Mouse (Mus musculus) heart, postnatal 0 days (tissue): ENCODE data around the gene Gm43191. TPM values are rescaled to one million over a fixed set of nuclear protein-coding genes. Genes with fewer than 3 reads are reported as not detected.
A peak's percentile ranks its signal among the peaks of the same experiment; 100 is the strongest.

ENCODE experiments used
- ATAC-seq: fragments of 200-750 bp; cut with Nextera tagmentation; 2 replicates; pipeline ENCODE4 v1.8.0; 2017; ENCODE audit warnings: low read depth, moderate number of reproducible peaks, moderate library complexity; ENCODE audit not compliant: insufficient read depth
- DNase-seq: peaks from one replicate; pipeline ENCODE4 v3.0.0-alpha.2; 2016; ENCODE audit warnings: low spot score
- H3K27ac ChIP-seq: fragments of 300-500 bp; sonication (generic); 2 replicates; pipeline ENCODE4 v1.5.1; 2014; ENCODE audit warnings: low read depth, mild to moderate bottlenecking
- H3K27me3 ChIP-seq: fragments of 300-500 bp; sonication (generic); 2 replicates; pipeline ENCODE4 v1.6.1; 2014; ENCODE audit warnings: low read length, mixed read lengths; ENCODE audit not compliant: control insufficient read depth, insufficient read depth
- H3K36me3 ChIP-seq: fragments of 300-500 bp; sonication (generic); replicated peaks from 2 replicates; pipeline ENCODE4 v1.6.1; 2014; ENCODE audit warnings: low read length, mixed read lengths; ENCODE audit not compliant: control insufficient read depth, insufficient read depth
- H3K4me1 ChIP-seq: fragments of 300-500 bp; sonication (generic); 2 replicates; pipeline ENCODE4 v1.6.1; 2014; ENCODE audit warnings: antibody characterized with exemption; ENCODE audit not compliant: control insufficient read depth, insufficient read depth
- H3K4me2 ChIP-seq: fragments of 300-500 bp; sonication (generic); 2 replicates; pipeline ENCODE4 v1.6.1; 2014; ENCODE audit warnings: low read depth, mild to moderate bottlenecking, low read length, moderate library complexity
- H3K4me3 ChIP-seq: fragments of 300-500 bp; sonication (generic); 2 replicates; pipeline ENCODE4 v1.5.1; 2014; ENCODE audit warnings: low read depth, low read length
- H3K9ac ChIP-seq: fragments of 300-500 bp; sonication (generic); replicated peaks from 2 replicates; pipeline ENCODE4 v1.6.1; 2014; ENCODE audit warnings: low read depth, low read length, mixed read lengths
- H3K9me3 ChIP-seq: fragments of 300-500 bp; sonication (generic); replicated peaks from 2 replicates; pipeline ENCODE4 v1.6.1; 2016; ENCODE audit warnings: low read length; ENCODE audit not compliant: control insufficient read depth
- CTCF ChIP-seq: IDR thresholded peaks from 2 replicates; pipeline ENCODE4 v1.5.1; 2016; ENCODE audit warnings: antibody characterized with exemption, control low read depth, low read depth
- EP300 ChIP-seq: IDR thresholded peaks from 2 replicates; pipeline ENCODE4 v1.6.1; 2016; ENCODE audit warnings: antibody characterized with exemption, low read depth
- WGBS: fragments of 180-500 bp; shearing (Covaris S2); extraction: QIAGEN DNeasy Blood & Tissue Kit; methylation state at CpG from one replicate; pipeline ENCODE4 v1.1.7; 2014; 5-methylcytosine and 5-hydroxymethylcytosine counted together
- polyA plus RNA-seq: library from polyadenylated mRNA; unstranded; fragments of >200 nt; fragmentation: Nextera tagmentation; extraction: Ambion mirVana; gene quantifications from 2 replicates; pipeline ENCODE4 v1.2.1, GENCODE M21; 2015
- total RNA-seq: library from RNA; depleted of rRNA; stranded (reverse); fragments of >200 nt; gene quantifications from 2 replicates; pipeline ENCODE4 v1.2.3, GENCODE M21; 2014; ENCODE audit warnings: low replicate concordance; rRNA removed

The Gm43191 gene
- total and polyA plus RNA-seq, 2 experiments from 2014 or later: not detected

GRCm38 (mm10) chr3:116601005-116601404 is 80.1 kb downstream of the Gm43191 start:
- ATAC-seq (no peak), DNase-seq (no peak)
- Histone ChIP-seq H3K9me3 (no peaks in the 10 kb centered on the region), H3K27me3 (no peaks in the 10 kb centered on the region), H3K4me3 (no peak overlapping the region), H3K9ac (no peak overlapping the region), H3K36me3 (peaks cover 5% of the 10 kb centered on the region; the same call in 1 of the 2 replicates), H3K4me2 (no peak overlapping the region), H3K27ac (no peak overlapping the region), H3K4me1 (peaks cover under 1% of the 10 kb centered on the region)
- 80% methylated on average over 5 of the region's 5 CpGs for WGBS
- TF ChIP-seq CTCF: no peak
- no peak for TF ChIP-seq EP300

- Histone ChIP-seq H3K27ac (no peak overlapping the region), H3K4me1 (peaks cover 7% of the 10 kb centered on the region), H3K36me3 (no peaks in the 10 kb centered on the region), H3K9ac (no peak overlapping the region), H3K9me3 (no peaks in the 10 kb centered on the region), H3K4me2 (no peak overlapping the region), H3K4me3 (no peak overlapping the region), H3K27me3 (no peaks in the 10 kb centered on the region)
- TF ChIP-seq CTCF: no peak
- no peak for TF ChIP-seq EP300
- ATAC-seq (no peak), DNase-seq (no peak)
- WGBS: 83% methylated on average over 2 of the region's 2 CpGs
These were observed 81.4 kb downstream of the Gm43191 start for GRCm38 (mm10) chr3:116599705-116600104.

- WGBS: 6% methylated on average over 10 of the region's 10 CpGs
- H3K36me3 ChIP-seq: peaks cover 12% of the 10 kb centered on the region
- peak overlapping the region; percentile 98 for H3K4me3 ChIP-seq
- TF ChIP-seq CTCF (no peak), EP300 (no peak)
- H3K9ac ChIP-seq: peak overlapping the region; percentile 84
- H3K27ac ChIP-seq: no peak overlapping the region
- H3K27me3 ChIP-seq: no peaks in the 10 kb centered on the region
- no peaks in the 10 kb centered on the region for H3K9me3 ChIP-seq
- DNase-seq (no peak), ATAC-seq (no peak)
- H3K4me1 ChIP-seq: peaks cover 7% of the 10 kb centered on the region
- H3K4me2 ChIP-seq: peak overlapping the region; percentile 88
These were observed 85.5 kb downstream of the Gm43191 start for GRCm38 (mm10) chr3:116595603-116595991.

GRCm38 (mm10) chr3:116594728-116595602 is 86.1 kb downstream of the Gm43191 start, which contains the start of gene Sass6:
Gene Sass6 (plus strand): TSS chr3:116594982.
- ATAC-seq: peak; percentile 97
- peak within 1 kb of the TSS; percentile 98 for H3K4me3 ChIP-seq
- TF ChIP-seq EP300: peak; percentile 86; the same call in 1 of the 2 replicates
- no peak for TF ChIP-seq CTCF

GRCm38 (mm10) chr3:116594076-116594727 is 86.9 kb downstream of the Gm43191 start:
- peak overlapping the region; percentile 84 for H3K9ac ChIP-seq
- H3K4me3 ChIP-seq: peak overlapping the region; percentile 98
- ATAC-seq (peak; percentile 59), DNase-seq (peak; percentile 32)
- H3K36me3 ChIP-seq: peaks cover 25% of the 10 kb centered on the region
- no peak for TF ChIP-seq CTCF
- TF ChIP-seq EP300: no peak
- WGBS: 1% methylated on average over 22 of the region's 22 CpGs
- no peaks in the 10 kb centered on the region for H3K27me3 ChIP-seq
- peak overlapping the region; percentile 90 for H3K27ac ChIP-seq
- H3K4me2 ChIP-seq: peak overlapping the region; percentile 88
- H3K4me1 ChIP-seq: peaks cover 7% of the 10 kb centered on the region
- no peaks in the 10 kb centered on the region for H3K9me3 ChIP-seq

More at GRCm38 (mm10) chr3:116594728-116595602, 86.1 kb downstream of the Gm43191 start, which contains the start of gene Sass6:
- H3K4me2 ChIP-seq: peak within 1 kb of the TSS; percentile 88
- H3K27me3 ChIP-seq: no peaks in the 10 kb centered on the region
- peak within 1 kb of the TSS; percentile 90 for H3K27ac ChIP-seq
- peaks cover 7% of the 10 kb centered on the region for H3K4me1 ChIP-seq
- WGBS: under 1% methylated on average over 65 of the region's 65 CpGs
- DNase-seq: peak; percentile 95
- peaks cover 17% of the 10 kb centered on the region for H3K36me3 ChIP-seq
- H3K9me3 ChIP-seq: no peaks in the 10 kb centered on the region
- H3K9ac ChIP-seq: peak within 1 kb of the TSS; percentile 84

Other genes starting within 250 kb of the Gm43191 start
- 31.3 and 58.1 TPM in 2 replicates for gene Rtca, start 173.1 kb downstream of the Gm43191 start, total RNA-seq
- gene Rtca, start 173.1 kb downstream of the Gm43191 start, polyA plus RNA-seq: 50.4 and 51.3 TPM in 2 replicates
- gene Dbt, start 168.2 kb downstream of the Gm43191 start, total RNA-seq: 16.3 and 22.8 TPM in 2 replicates
- 19.5 and 20.5 TPM in 2 replicates for gene Dbt, start 168.2 kb downstream of the Gm43191 start, polyA plus RNA-seq
- gene Lrrc39, start 118.3 kb downstream of the Gm43191 start, total RNA-seq: 34.6 and 52.8 TPM in 2 replicates
- 75.9 and 77.7 TPM in 2 replicates for gene Lrrc39, start 118.3 kb downstream of the Gm43191 start, polyA plus RNA-seq
- gene Sass6, start 86.3 kb downstream of the Gm43191 start, total RNA-seq: 1.3 and 1.6 TPM in 2 replicates
- 4.7 and 4.8 TPM in 2 replicates for gene Sass6, start 86.3 kb downstream of the Gm43191 start, polyA plus RNA-seq
- gene Trmt13, start 66.7 kb downstream of the Gm43191 start, total RNA-seq: 5.9 and 13.3 TPM in 2 replicates
- 11.0 and 11.9 TPM in 2 replicates for gene Trmt13, start 66.7 kb downstream of the Gm43191 start, polyA plus RNA-seq
- gene Mfsd14a, start 18.6 kb downstream of the Gm43191 start, total RNA-seq: 36.0 and 44.3 TPM in 2 replicates
- gene Mfsd14a, start 18.6 kb downstream of the Gm43191 start, polyA plus RNA-seq: 35.7 and 39.9 TPM in 2 replicates
- gene Slc35a3, start 31.6 kb upstream of the Gm43191 start, total RNA-seq: 18.3 and 28.9 TPM in 2 replicates
- 6.9 and 7.0 TPM in 2 replicates for gene Slc35a3, start 31.6 kb upstream of the Gm43191 start, polyA plus RNA-seq
- gene Agl, start 126.9 kb upstream of the Gm43191 start, total RNA-seq: 241 and 242 TPM in 2 replicates
- 69.0 and 75.0 TPM in 2 replicates for gene Agl, start 126.9 kb upstream of the Gm43191 start, polyA plus RNA-seq
- gene Frrs1, start 178.2 kb upstream of the Gm43191 start, total RNA-seq: 3.2 and 4.4 TPM in 2 replicates
- gene Frrs1, start 178.2 kb upstream of the Gm43191 start, polyA plus RNA-seq: 9.8 and 9.9 TPM in 2 replicates